Mouse (Mus musculus) megakaryocyte, embryonic 14.5 days (primary cell): ENCODE results near the gene Daam2.

Experiments used
- FLI1 ChIP-seq: IDR thresholded peaks from 2 replicates; pipeline ENCODE4 v1.6.1; 2012; ENCODE audit warnings: low read length, inconsistent platforms, mixed read lengths
- GATA1 ChIP-seq: IDR thresholded peaks from 3 replicates; pipeline ENCODE4 v1.6.1; 2012; ENCODE audit warnings: mixed read lengths, low read length, inconsistent platforms, borderline replicate concordance

DNA sequence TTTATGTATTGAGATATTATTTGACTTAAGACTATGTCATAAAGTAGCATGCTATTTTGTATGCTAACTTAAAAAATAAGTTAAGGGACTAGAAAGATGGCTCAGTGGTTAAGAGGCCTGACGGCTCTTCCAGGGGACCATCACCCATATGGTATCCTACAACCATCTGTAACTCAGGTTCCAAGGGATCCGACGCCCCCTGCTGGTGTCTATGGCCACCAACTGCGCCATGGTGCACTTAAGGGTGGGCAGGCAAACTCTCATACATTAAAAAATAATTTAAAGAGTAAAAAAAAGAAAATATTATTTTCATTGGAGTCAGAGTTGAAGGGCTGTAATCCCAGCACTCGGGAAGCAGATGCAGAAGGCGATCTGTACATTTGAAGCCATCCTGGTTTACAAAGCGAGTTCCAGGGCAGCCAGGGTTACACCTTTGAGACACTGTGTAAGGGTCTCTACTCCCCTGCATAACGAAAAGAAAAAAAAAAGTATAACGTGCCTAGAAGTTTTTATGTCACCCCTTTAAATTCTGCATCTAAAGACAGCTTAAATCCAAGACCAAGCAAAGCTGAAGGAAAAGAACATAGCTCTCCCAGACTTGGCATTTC, 136.4 kb downstream of the Daam2 start:
- TF ChIP-seq GATA1 (no peak), FLI1 (no peak)
